Mouse (Mus musculus): ENCODE results near the gene Fdxr.

The Fdxr gene

DNA sequence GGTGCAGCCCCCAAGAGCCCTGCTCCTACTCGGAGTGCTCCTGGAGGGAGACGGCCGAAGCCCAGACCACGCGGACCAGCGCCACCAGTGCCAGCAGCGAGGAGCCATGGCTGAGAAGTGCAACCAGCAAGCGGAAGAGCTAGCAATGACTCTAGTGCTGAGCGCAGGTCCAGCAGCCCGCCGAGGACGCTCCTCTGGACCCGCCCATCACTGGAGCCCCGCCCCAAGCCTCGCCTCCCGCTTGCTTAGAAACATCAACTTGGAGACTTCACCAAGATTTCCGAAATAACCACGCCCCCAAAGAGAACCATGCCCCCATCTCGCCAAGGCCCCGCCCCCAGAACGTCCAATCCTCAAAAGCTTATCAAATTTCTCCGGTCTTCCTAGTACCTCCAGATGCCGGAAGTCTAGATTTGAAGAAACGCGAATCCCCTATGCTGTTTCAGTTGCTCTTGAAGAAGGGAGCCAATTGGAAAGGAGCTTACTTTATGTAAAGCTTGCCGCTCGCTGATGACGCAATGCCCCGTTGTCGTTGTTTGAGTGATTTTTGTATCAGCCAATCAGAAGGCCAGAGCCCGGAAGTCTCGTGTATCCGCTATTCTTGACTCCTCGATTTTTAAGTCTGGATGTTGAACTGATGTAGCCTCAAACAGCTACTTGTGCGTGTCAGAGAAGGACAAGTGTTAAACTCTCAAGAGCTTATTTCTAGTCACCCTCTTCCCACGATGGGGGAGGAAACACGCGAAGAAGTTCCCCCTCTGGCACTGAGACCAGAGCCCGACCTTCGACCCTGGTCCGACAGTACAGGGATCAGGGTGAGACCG lies at the start of gene Fdxr:
Gene Fdxr, minus strand, starts transcription at position 271 of the 824 bp plus-strand sequence.
- DNase-seq (ENCODE audit: inconsistent age in 2 of 2, low spot score in 1 of 2) = peak; percentile 99 to 100

DNA sequence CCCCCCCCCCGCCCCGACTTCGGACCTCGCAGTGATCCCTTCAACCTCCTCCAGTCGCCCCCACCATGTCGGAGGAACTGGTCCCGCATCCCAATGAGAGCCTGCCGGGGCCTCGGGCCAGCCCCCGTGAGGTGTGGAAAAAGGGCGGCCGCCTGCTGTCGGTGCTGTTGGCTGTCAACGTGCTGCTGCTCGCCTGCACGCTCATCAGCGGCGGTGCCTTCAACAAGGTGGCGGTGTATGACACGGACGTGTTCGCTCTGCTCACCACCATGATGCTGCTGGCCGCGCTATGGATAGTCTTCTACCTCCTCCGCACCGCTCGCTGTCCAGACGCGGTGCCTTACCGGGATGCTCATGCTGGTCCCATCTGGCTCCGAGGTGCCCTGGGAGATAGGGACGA lies 46.5 kb upstream of the Fdxr start:
- DNase-seq (ENCODE audit: inconsistent age in 2 of 2, low spot score in 1 of 2) = no peak

DNA sequence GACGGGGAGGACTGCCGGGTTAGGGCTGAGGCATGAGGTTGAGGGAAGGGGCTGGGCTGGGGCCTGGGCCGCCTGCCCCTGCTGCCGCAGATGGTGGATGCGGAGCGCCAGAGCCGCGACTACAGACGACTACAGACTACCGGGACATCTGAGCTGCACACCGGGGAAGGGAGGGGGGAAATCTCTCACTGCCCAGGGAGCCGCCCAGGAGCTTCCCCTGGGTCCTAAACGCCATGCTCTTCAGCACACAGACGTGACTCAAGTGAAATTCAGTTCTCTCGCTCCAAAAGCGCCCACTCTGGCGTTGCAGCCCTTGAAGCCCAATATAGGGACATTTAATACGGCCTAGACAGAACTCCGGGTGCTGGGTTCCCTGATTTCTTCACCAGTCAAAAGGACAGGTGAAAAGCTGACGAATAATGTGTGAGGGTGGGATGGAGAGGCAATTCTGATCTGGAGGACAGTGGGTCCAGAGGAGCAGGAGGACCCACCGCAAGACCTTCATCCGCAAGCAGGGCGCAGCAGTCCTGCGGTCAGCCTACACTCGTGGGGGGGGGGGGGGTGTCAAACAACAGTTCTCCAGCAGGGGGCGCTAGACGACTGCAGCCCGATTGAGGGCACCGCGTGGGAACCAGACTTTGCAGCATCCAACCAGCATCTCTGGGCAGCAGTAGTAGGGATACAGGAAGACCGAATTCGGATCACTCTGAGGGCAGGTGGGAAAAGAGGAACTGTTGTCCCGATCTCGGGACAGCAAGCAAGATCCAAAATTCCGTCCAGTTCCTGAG lies 45.2 kb upstream of the Fdxr start, which contains the start of gene Ush1g:
Gene Ush1g, minus strand, starts transcription at position 136 of the 788 bp plus-strand sequence.
- DNase-seq (ENCODE audit: inconsistent age in 2 of 2, low spot score in 1 of 2) = peak; percentile 51 to 78

DNA sequence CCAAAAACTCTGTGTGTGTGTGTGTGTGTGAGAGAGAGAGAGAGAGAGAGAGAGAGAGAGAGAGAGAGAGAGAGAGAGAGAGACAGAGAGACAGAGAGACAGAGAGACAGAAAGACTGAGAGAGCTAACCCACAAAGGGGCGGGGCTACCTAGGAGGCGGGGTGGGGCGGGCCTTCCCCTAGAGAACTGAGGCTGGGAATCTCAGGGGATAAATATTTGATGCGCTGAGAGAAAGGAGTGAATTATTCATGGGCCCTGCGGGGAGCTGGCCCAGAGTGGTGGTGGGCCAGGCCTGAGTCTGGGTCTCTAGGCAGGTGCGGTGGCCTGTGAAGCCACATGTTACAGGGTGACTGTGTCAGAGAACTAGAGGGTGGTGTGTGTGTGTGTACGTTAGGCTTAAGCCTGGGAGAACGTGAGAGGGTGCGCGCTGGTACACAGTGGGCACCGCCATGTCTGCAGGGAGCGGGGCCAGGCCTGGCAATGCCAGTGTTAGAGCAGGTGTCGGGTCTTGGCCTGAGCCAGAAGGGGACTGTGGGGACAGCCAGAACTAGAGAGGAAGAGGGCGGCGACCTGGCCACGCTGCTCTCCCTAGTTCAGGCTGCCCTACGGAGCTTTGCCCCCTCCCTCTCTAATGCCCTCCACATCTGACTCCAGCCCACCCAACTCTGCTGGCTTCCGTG lies 43.0 kb upstream of the Fdxr start:
- DNase-seq (ENCODE audit: inconsistent age in 2 of 2, low spot score in 1 of 2) = no peak

DNA sequence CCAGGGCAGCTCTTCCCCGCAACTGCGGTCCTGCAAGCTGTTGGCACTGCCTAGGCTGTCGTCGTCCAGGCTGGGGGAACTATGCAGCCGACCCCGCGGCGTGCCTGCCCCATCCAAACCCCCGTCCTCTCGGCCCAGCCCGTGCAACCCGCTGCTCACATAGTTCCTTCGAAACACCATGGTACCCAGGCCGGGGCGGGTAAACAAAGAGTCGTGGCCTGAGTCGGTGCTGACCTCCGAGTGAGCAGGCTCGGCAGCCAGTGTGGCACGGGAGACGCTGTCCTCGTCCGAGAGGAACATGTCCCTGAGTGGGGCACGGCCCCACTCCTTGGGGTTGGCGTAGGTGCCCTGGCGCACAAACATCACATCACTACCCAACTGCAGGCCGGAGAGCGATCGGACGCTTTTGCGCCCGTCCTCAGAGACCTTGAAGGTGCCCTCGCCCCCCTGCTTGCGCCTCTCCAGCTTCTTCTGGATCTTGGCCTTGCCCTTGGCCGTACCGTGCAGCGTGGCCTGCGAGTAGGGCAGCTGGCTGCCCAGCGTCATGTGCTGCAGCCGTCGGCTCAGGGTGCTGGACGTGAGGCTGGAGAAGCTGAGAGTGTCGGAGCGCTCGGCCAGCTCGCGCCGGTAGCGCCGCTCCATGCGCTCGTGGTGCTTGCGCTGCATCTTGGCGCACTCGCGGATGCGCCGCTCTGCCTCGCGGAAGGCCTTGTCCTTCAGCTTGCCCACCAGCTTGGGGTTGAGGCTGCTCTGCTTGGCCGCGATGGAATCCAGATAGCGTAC lies 41.6 kb upstream of the Fdxr start:
- peak in 1 of 2 experiments; percentile 53 for DNase-seq (ENCODE audit: inconsistent age in 2 of 2, low spot score in 1 of 2)

DNA sequence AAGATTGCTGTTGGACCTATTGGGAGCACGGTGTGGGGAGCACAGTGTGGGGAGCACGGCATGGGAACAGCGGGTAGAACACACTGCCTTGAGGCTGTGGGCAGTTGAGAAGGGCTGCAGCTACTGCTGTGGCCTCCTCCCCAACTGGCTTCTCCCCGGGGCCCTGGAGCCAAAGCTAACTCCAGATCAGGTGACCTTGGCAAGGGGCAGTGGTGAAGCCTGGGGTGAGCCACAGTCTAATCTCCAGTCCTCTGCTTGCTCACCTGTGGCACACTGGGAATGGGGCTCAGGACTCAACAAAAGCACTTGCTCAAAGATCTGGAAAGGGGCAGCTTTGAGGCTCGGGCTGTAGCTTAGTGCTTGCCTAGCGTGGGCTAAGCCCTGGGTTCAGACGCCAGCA lies 40.4 kb upstream of the Fdxr start:
- no peak for DNase-seq (ENCODE audit: inconsistent age in 2 of 2, low spot score in 1 of 2)

DNA sequence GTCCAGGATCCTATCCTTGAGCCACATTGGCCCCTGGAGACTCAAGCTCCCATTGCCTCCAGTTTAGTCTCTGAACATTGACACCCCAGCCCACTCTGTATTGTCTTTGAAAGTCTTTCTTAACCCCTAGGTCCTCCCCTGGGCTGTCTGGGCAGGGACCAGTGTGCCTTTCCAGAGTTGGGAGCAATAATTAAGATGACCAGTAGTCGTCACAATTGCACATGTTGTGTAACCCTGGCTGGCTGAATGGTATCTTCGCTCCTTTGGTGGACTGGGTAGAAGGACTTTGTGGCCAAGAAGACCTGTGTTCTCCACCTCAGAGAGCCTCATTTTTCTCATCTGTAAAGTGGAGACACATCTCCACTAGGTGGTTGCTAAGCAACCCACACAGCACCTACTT lies 37.4 kb upstream of the Fdxr start:
- DNase-seq (ENCODE audit: inconsistent age in 2 of 2, low spot score in 1 of 2) = peak in 1 of 2 experiments; percentile 67

DNA sequence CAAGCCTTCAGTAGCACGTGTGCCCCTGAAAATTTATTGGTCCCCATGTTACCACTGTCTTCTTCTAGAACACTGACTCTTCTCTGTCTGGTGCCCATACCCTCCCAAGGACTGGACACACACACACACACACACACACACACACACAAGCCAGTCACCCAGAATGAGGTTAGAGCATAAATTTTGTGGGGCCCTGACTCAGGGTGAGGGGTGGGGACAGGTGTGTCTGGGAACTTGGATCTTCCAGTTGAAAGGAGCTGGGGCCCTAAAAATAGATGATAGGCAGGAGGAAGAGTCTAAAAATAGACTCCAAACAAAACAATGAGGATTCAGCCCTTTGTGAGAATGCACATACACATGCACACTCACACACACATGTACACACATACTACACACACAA lies 31.9 kb upstream of the Fdxr start:
- no peak for DNase-seq (ENCODE audit: inconsistent age in 2 of 2, low spot score in 1 of 2)

DNA sequence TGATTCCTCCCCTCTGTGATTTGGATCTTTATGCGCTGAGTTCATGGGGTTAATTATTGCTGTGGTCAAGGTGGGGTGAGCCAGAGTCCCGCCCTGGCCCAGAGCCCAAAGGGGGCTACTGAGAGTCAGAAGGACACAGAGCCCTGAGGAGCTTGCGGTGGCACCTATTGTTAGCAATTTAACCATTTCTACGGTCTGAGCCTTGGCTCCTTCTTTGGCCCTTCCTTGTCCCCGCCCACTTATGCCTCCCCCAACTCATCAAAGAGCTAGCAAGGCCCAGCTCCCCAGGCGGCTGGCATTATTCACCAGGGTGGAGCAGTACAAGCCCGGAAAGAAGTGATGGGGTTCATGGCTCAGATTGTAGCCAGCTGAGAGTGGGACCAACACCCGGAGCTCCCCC lies 30.0 kb upstream of the Fdxr start, which contains the start of gene Otop2:
Gene Otop2, plus strand, starts transcription at position 301 of the 400 bp plus-strand sequence.
- DNase-seq (ENCODE audit: inconsistent age in 2 of 2, low spot score in 1 of 2) = no peak

DNA sequence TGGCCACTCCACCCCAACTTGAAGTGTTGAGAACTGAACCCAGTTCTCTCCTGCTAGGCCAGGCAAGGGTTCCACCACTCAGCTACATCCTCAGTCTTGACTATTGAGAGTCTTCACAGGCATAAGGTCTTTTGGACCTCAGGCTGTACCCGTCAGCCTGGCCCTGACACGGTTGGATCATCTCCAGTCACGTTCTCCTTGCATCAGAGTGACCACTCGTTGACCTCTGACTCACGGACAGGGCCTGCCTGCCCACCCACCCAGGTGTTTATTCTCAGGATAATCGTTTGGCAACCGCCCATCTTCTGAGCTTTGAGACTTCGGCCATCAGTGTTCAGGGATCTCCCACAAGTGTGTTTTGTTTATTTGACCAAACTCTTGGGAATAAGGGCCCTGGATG lies 26.3 kb upstream of the Fdxr start:
- DNase-seq (ENCODE audit: inconsistent age in 2 of 2, low spot score in 1 of 2) = peak in 1 of 2 experiments; percentile 66

DNA sequence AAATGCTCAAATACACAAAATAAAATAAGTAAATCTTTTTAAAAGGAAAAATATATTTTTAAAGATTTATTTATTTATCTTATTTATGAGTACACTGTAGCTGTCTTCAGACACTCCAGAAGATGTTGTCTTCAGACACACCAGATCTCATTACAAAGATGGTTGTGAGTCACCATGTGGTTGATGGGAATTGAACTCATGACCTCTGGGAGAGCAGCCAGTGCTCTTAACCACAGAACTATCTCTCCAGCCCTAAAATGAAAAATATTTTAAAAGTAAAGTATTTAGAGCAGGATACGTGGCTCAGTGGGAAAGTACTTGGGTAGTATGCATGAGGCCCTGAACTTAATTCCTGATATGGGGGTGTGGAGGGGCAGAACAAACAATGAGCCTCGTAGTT lies 24.5 kb upstream of the Fdxr start:
- DNase-seq (ENCODE audit: inconsistent age in 2 of 2, low spot score in 1 of 2) = no peak

DNA sequence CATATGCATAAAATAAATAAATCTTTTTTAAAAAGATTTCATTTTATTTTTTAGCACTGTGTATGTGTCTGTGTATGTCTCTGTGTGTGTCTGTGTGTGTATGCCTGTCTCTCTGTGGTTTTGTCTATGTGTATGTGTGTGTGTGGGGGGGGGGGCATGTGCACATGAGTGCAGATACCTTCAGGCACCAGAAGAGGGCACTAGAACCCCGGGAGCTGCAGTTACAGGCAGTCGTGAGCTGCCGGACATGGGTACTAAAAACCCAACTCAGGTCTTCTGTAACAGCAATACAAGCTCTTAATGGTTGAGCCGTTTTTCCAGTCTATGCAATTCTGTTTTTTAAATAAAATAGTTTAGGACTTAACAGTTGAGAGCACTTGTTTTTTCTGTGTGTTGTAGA lies 23.9 kb upstream of the Fdxr start:
- DNase-seq (ENCODE audit: inconsistent age in 2 of 2, low spot score in 1 of 2) = no peak

DNA sequence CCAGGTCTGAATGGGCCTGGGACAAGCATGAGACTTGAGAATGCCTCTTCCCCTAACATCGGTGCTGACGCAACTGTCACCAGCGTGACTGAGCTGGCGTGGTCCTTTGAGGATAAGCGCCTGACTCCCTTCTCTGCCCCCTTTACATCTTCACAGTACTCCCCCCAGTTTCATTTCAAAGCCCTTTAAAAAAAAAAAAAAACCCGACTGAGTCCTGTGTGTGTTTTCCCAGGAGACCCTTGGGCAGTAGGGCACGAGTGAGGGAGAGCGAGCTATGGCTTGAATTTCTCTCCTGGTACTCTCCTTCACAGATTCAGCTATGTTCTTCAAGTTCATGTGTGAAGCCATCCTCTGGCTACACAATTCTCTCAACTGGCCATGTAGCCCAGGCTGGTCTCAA lies 21.3 kb upstream of the Fdxr start:
- no peak for DNase-seq (ENCODE audit: inconsistent age in 2 of 2, low spot score in 1 of 2)

DNA sequence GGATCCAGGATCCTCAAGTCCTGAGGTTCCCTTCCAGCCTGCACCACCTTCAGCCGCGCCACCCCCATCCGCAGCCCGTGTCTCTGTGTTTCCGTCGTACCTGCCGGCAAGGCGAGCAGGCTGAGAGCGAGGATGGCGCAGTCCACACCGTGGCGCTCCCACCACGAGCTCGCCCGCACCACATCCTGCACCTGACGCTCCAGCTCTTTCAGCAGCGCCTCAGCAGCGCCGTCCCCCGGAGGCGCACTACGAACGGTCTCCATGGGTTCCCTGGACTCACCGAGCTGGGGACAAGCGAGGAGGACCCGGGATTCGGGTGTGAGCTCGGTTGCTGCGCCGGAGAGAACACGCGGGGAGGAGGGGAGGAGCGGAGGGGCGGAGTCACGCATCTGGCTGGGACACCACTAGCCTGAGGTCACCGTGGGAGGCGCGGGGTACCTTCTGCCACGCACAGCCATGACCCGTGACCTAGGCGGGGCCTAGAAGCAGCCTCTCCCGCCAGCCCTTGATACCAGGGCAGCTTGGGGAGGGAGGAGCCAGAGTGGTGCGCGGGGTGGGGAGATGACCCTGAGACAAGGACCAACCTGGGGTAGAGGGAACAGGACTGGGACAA lies 20.5 kb upstream of the Fdxr start, which contains the start of gene Fads6:
Gene Fads6, minus strand, starts transcription at position 450 of the 613 bp plus-strand sequence.
- peak; percentile 95 for DNase-seq (ENCODE audit: inconsistent age in 2 of 2, low spot score in 1 of 2)

DNA sequence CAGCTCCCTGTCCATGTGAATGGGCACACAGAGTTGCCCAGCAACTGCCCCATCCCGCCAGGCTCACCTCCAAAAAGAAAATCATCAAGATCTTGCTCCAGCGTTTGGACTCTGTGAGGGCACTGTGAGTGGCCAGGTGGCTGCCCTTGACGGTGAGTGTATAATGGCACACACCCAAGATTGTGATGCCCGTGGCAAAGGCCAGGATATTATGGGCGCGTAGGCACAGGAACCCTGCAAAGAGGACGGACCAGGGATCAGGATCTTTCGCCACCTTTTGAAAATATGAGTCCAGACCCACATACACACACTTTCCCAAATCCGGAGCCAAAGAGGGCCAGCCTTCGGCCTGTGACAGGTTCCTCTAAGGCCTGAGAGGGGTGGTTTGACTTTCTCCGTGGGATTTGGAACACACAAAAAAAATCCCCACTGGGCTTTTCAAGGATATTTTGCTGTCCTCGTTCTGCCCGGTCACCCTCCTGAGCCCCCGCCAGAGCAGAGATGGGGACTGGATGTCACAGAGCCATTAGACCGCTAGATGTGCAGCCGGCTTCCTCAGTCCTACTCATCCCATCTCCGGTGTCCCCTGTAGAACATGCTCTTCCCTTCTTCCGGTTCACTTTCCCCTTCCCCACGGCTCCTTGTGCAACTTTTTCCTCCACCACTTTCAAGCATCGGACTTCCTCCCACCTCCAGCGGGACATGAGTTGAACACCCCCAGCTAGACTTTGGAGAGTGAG lies 19.8 kb upstream of the Fdxr start:
- DNase-seq (ENCODE audit: inconsistent age in 2 of 2, low spot score in 1 of 2) = peak; percentile 73 to 82

DNA sequence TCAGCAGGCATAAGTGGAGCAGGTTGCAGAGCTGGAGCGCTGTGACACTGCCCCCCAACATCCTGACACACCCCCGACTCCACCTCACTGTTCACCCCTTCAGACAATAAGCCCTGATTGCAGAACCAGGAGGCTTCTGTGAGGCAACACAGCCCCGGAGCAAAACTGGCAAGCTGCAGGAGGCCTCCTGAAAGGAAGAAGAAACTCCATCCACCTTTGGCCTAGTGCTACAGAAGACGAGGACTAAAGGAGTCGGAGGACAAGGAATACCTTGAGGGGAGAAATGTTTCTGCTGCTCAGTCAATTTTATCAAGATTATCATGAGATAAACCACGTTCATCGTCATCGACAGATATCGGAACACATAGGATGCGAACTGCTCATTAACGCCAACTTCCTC lies 19.1 kb upstream of the Fdxr start:
- peak; percentile 16 to 34 for DNase-seq (ENCODE audit: inconsistent age in 2 of 2, low spot score in 1 of 2)

DNA sequence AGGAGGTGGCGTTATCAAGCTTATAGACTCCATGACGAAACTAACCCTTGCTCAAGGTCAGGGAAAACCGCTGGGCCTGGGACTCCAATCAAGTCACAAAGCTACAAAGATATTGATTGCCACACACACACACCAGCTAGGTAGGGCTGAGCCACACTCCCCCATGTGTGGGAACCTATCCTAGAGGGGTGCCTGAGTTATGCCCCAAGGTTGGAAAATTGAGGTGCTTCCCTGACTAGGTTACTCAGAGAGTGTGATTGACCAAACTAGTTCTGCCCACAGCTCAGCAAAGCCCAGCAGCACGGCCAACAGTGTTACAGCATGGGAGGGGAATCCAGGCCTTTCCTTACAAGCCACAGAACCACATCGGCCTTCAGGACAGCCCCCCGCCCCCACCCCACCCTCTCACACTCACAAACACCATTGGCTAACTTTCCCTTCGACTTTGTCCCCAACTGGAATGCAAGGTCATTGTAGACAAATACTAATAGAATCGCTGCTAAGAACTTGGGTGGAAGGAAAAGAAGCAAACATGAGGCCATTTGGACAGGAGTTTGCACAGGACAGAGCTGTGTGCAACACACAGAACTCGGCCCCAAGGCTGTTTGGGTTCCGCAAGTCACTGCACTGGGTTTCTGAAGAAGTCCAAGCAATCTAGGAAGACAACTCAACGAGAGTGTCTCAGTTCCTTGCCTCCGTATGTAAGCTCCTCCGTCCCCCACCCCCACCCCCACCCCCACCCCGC lies 16.0 kb upstream of the Fdxr start:
- DNase-seq (ENCODE audit: inconsistent age in 2 of 2, low spot score in 1 of 2) = peak; percentile 66 to 78

DNA sequence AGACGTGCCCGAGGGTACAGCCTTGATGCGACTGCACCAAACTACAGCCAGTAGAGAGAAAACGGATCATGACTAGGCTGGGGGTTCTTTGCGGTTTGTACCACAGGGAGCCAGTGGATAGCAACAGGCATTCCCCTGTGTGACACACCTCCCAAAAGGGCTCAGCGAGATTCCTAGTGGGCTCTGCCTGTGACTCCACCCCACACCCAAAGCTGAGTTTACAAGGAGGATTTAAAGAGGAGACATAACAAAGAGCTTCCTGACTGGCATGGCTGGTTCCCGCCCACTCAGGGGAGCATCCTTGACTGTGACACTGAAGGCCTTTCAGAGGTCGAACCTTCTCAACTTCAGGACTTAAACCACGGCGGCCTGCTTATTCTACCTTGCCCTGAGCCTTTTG lies 14.7 kb upstream of the Fdxr start:
- peak; percentile 38 to 58 for DNase-seq (ENCODE audit: inconsistent age in 2 of 2, low spot score in 1 of 2)

DNA sequence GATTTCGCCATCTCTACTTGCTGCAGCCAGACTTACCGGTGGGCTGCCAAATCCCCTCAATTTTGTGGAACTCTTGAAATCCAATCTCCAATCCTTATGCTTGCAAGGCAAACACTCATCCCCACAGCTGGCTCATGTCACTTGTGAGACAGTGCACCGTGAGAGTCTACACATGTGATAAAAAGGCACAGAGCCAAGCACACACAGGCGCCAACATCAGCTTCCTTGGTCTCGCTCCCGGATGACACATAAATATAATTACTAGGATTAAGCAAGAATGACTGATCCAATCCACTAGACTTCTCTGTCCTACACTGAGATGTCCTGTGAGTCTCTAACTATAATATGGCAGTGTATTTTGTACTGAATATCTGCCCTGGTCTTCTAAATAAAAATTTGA lies 14.1 kb upstream of the Fdxr start:
- DNase-seq (ENCODE audit: inconsistent age in 2 of 2, low spot score in 1 of 2) = peak; percentile 76 to 90

Measured in adrenal gland, adult (tissue).